In the genomic region with DNA sequence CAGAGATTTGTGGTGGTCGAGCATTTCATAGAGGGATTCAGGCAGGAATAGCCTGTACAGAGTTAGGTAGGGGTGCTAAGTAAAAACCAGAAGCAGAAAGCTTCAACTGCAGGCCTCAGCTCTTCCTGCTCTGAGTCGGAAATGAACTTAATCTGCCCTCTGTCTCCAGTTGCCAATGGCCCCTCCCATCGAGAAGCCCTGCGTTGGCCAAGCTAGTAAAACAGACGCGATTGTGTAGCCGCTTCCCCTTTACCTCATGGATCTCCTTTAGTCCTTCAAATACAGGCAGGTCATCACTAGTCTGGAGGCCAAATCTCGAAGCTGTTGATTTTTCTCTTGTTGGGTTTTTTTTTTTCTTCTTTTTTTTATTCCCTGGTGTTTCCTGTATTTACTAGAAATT, we compare ENCODE assay signal across 24 mouse cellular contexts.
DNase-seq lines count a peak whose midpoint lies in the region; ATAC-seq and TF ChIP-seq lines count a peak whose summit lies in the region.
"Had no signal": no experiment of that assay in that cellular context is flagged by ENCODE, and none has a peak within 500 bp of the region (broad histone marks: within the 10 kb centered on the region; RNA-seq: fewer than 3 reads in every experiment).

No protein-coding gene starts in this region.

- WGBS in midbrain, embryonic 11.5 days = 76% methylated on average over 8 of the region's 8 CpGs
- WGBS in midbrain, embryonic 15.5 days = 80% methylated on average over 8 of the region's 8 CpGs
- 78% methylated on average over 8 of the region's 8 CpGs for WGBS in hindbrain, embryonic 10.5 days

- ATAC-seq in midbrain, embryonic 11.5 days (ENCODE audit: low FRiP score) = no peak
- ATAC-seq in midbrain, embryonic 15.5 days (replicated peaks) = no peak
- ATAC-seq in megakaryocyte progenitor cell, adult 5-6 weeks (replicated peaks; ENCODE audit: poor library complexity) = 0 out of 2 replicates have a peak, but pooled peaks have one; percentile 42
- ATAC-seq: hindbrain, embryonic 16.5 days; intestine, embryonic 16.5 days; liver, postnatal 0 days had no signal

- no peaks in the 10 kb centered on the region for H3K27me3 ChIP-seq in midbrain, embryonic 11.5 days (ENCODE audit: control insufficient read depth, insufficient read depth, low read length)
- H3K27me3 ChIP-seq in midbrain, embryonic 15.5 days (replicated peaks) = no peaks in the 10 kb centered on the region
- H3K27me3 ChIP-seq in hindbrain, embryonic 10.5 days (ENCODE audit: insufficient read depth, poor library complexity, severe bottlenecking) = no peaks in the 10 kb centered on the region
- H3K27me3 ChIP-seq: forebrain, embryonic 12.5 days; kidney, embryonic 15.5 days; midbrain, embryonic 12.5 days; neural tube, embryonic 13.5 days had no signal

- no peak for TF ChIP-seq CTCF in gastrocnemius, adult 2 months (IDR thresholded peaks at IDR 0.05)

- H3K9me3 ChIP-seq in midbrain, embryonic 11.5 days (ENCODE audit: control insufficient read depth, low read length) = no peaks in the 10 kb centered on the region
- H3K9me3 ChIP-seq in midbrain, embryonic 15.5 days = no peaks in the 10 kb centered on the region
- H3K9me3 ChIP-seq in hindbrain, embryonic 10.5 days = no peaks in the 10 kb centered on the region
- H3K9me3 ChIP-seq: embryonic facial prominence, embryonic 10.5 days; forebrain, embryonic 12.5 days; kidney, embryonic 15.5 days; limb, embryonic 10.5 days; midbrain, embryonic 12.5 days; neural tube, embryonic 13.5 days had no signal

- H3K9ac ChIP-seq in midbrain, embryonic 11.5 days (ENCODE audit: low read length) = no peak overlapping the region
- no peak overlapping the region for H3K9ac ChIP-seq in midbrain, embryonic 15.5 days
- H3K9ac ChIP-seq: forebrain, embryonic 12.5 days; kidney, embryonic 15.5 days; liver, postnatal 0 days; midbrain, embryonic 12.5 days; neural tube, embryonic 13.5 days had no signal

- peaks cover 4% of the 10 kb centered on the region; the same call in 1 of the 2 replicates for H3K4me1 ChIP-seq in midbrain, embryonic 11.5 days (ENCODE audit: control insufficient read depth, insufficient read depth, low read length)
- H3K4me1 ChIP-seq in midbrain, embryonic 15.5 days = peaks cover 11% of the 10 kb centered on the region
- peaks cover 19% of the 10 kb centered on the region for H3K4me1 ChIP-seq in hindbrain, embryonic 10.5 days (replicated peaks)

- intact Hi-C loops in gastrocnemius, adult 2 months (cut with DNase I) = no loop called here

- no peak overlapping the region for H3K4me2 ChIP-seq in midbrain, embryonic 11.5 days
- no peak overlapping the region for H3K4me2 ChIP-seq in midbrain, embryonic 15.5 days
- H3K4me2 ChIP-seq: forebrain, embryonic 12.5 days; kidney, embryonic 15.5 days; midbrain, embryonic 12.5 days; neural tube, embryonic 13.5 days had no signal

- DNase-seq in gastrocnemius, adult 18-20 months (ENCODE audit: low spot score) = peak; percentile 38
- DNase-seq in gastrocnemius, postnatal 4 days (ENCODE audit: low spot score in 2 of 2) = no peak
- DNase-seq in midbrain, embryonic 11.5 days (ENCODE audit: low spot score, missing footprints) = peak; percentile 21
- DNase-seq in gastrocnemius, adult 2 months = peak; percentile 71
- DNase-seq in frontal cortex, adult 2 months (ENCODE audit: extremely low spot score in 1 of 2, low spot score in 1 of 2) = no peak
- no peak for DNase-seq in hindbrain, embryonic 10.5 days (ENCODE audit: low spot score)
- DNase-seq: B cell, adult 2 months; cerebellum, adult 8-10 months; heart, postnatal 36 days; liver, postnatal 0 days; lung, postnatal 4 days; right cerebral cortex, postnatal 14 days; thymus, postnatal 36 days had no signal

- no peak overlapping the region for H3K4me3 ChIP-seq in midbrain, embryonic 11.5 days (ENCODE audit: low read depth, low read length)
- H3K4me3 ChIP-seq in midbrain, embryonic 15.5 days = no peak overlapping the region
- no peak overlapping the region for H3K4me3 ChIP-seq in gastrocnemius, adult 2 months
- H3K4me3 ChIP-seq in hindbrain, embryonic 10.5 days = no peak overlapping the region
- H3K4me3 ChIP-seq: embryonic facial prominence, embryonic 10.5 days; forebrain, embryonic 12.5 days; heart, adult 2 months; kidney, embryonic 15.5 days; limb, embryonic 10.5 days; midbrain, embryonic 12.5 days; neural tube, embryonic 13.5 days had no signal

- H3K27ac ChIP-seq in midbrain, embryonic 11.5 days (ENCODE audit: low read depth, low read length) = no peak overlapping the region
- no peak overlapping the region for H3K27ac ChIP-seq in midbrain, embryonic 15.5 days
- H3K27ac ChIP-seq in gastrocnemius, adult 2 months = peak overlapping the region; percentile 71
- no peak overlapping the region for H3K27ac ChIP-seq in hindbrain, embryonic 10.5 days
- H3K27ac ChIP-seq: forebrain, embryonic 12.5 days; heart, adult 2 months; kidney, embryonic 15.5 days; midbrain, embryonic 12.5 days; neural tube, embryonic 13.5 days had no signal

- H3K36me3 ChIP-seq in midbrain, embryonic 11.5 days (ENCODE audit: control insufficient read depth, insufficient read depth, low read length) = no peaks in the 10 kb centered on the region
- no peaks in the 10 kb centered on the region for H3K36me3 ChIP-seq in midbrain, embryonic 15.5 days (replicated peaks)
- H3K36me3 ChIP-seq in hindbrain, embryonic 10.5 days = no peaks in the 10 kb centered on the region
- H3K36me3 ChIP-seq: embryonic facial prominence, embryonic 10.5 days; forebrain, embryonic 12.5 days; kidney, embryonic 15.5 days; limb, embryonic 10.5 days; midbrain, embryonic 12.5 days; neural tube, embryonic 13.5 days had no signal

Comparison
In these comparisons a context has a peak if more than half of its experiments do, and no peak if none do; other contexts are left out.
1. DNase-seq: peak in gastrocnemius, adult 18-20 months (single experiment), midbrain, embryonic 11.5 days (single experiment) and gastrocnemius, adult 2 months (single experiment); none in gastrocnemius, postnatal 4 days (0 of 2), frontal cortex, adult 2 months (0 of 2) and hindbrain, embryonic 10.5 days (single experiment).